Mouse (Mus musculus): ENCODE results near the gene Ptk6.

Ptk6 gene

GRCm38 (mm10) chr2:181159091-181159514 lies 43.5 kb downstream of the Ptk6 start:
- peak; percentile 55 to 68 for DNase-seq

DNA sequence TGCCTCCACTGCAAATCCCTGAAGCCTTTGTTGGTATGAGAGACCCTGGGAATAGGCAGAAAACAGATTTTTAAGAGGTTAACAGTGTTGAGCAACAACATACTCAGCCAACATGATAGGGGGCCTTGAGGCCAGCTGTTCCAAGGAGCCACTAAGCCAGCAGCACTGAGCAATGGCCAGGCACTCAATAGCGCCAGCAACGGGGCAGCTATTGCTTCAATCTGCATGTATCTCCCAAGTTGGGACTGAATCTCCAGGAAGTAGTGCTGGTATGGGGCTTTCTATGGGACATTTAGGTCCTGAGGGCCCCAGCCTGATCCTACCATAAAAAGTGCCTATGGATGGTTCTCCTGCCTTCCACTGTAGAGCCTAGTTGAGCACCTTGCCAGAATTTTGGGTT lies 44.1 kb downstream of the Ptk6 start:
- DNase-seq: peak in 1 of 2 experiments; percentile 17

GRCm38 (mm10) chr2:181157716-181158302 lies 44.8 kb downstream of the Ptk6 start:
- peak; percentile 15 to 16 for DNase-seq

DNA sequence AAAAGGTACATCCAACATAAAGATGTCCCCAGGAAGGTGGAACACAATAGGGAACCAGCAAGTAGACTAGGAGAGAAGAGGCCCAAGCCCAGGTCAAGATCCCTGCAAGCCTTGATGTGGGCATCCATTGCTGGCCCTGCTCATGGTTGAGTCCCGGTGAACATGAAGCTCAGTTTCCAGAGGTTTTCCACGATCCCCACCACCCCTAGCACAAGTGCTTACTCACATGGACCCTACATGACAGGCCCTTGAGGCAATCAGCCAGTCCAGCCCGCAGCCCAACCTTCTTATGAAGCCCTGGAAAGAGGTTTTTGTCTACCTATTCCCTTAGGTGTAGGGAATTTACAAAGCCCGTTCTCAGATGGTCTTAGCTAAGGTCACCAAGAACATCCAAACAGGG lies 45.4 kb downstream of the Ptk6 start:
- DNase-seq: peak in 1 of 2 experiments; percentile 24

DNA sequence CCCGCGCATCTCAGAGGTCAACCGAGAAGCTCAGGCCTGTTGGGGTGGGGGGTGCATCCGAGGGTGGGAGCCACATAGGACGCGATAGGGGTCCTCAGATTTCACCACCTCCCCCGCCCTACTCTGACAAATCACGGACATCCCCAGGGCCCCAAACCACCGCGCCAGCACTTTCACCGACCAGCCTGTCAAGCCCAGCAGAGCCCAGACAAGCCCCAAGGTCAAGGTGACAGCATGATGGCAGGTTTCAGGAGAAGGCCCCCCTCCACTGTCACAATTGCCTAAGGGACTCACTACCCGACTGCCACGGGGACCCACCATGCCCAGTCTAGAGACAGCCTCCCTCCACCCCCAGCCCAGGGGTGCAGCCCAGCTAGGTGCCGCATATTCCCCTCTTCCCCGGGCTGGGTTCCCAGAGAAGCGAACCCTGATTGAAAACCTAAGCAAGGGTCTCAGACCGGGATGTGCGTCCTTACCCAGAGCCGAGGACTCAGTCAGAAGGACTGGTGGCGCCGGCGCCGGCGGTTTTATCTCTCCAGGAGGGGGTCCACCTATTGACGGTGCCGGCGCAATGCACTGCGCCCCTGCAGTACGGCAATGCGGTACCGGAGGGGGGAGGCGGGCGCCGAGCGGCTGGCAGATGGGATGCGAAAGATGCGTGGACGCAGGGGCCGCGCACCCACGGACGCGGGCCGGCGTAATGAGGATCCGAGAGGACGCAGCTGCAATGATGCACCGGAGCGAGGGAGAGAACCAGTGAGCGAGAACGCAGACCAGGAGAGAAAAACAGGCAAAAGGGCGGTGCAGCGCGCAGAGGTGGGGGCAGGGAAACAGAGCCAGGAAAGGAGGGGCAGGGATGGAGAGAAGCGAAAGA lies 46.1 kb downstream of the Ptk6 start, which contains the start of gene Eef1a2:
TSS of gene Eef1a2 (minus strand) at position 767 of the 874 bp plus-strand sequence.
- peak; percentile 88 to 90 for DNase-seq

GRCm38 (mm10) chr2:181155801-181156200 lies 46.8 kb downstream of the Ptk6 start:
- DNase-seq: peak; percentile 78 to 79

GRCm38 (mm10) chr2:181154831-181155415 lies 47.7 kb downstream of the Ptk6 start:
- peak; percentile 26 to 35 for DNase-seq

DNA sequence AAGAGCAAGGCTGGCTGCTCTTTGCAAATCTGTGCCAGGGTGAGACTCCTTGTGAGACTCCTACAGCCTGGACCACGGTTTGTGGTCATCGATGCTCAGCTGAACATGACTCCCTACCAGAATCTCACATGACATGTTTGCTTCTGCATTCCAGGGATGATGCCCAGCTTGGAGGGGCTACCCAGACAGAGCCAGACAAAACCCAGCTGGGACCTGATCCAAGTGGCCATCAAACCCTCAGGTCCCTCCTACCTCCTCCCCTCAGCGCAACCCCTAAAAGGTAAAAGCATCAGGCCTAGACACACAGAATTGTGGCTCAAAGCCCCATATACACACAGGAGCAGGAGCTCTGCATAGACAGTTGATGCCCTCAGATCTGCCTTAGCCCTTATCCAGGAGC lies 48.2 kb downstream of the Ptk6 start:
- DNase-seq: peak; percentile 28 to 34

DNA sequence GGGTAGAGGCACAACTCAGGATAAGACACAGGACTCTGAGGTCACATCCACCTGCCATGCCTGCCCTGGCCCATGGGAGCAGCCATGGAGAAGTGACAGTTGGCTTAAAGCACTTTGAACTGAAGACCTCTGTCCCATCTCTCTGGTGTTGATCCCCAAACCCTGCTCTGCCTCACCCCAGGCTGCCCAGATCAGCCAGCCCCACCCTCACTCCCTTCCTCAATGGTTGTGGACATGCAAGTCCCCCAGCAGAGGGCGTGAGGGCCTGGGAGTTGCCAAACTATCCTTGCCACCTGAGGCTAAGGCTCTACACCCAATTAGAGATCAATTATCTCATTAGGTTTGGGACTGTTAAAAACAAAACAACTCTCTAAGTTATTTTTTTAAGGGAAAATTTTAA lies 48.8 kb downstream of the Ptk6 start:
- peak; percentile 73 to 81 for DNase-seq

DNA sequence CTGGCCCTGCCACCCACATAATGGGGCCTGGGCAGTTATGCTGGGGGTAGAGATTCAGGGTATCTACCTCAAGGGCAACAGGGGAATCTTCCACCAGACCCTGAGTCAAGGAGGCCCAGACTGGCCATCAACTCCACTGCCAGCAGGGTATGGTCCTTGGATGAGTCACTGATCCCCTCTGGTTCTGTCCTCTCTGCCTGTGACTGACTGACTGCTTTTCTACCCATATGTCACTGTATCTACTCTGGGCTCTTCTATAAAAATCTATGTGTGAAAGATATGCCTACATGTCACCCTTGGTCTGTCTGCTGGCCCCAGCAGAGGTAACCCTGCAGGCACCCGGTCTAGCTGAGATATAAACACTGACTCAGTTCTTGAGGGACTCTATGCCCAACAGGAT lies 49.5 kb downstream of the Ptk6 start:
- DNase-seq: no peak

DNA sequence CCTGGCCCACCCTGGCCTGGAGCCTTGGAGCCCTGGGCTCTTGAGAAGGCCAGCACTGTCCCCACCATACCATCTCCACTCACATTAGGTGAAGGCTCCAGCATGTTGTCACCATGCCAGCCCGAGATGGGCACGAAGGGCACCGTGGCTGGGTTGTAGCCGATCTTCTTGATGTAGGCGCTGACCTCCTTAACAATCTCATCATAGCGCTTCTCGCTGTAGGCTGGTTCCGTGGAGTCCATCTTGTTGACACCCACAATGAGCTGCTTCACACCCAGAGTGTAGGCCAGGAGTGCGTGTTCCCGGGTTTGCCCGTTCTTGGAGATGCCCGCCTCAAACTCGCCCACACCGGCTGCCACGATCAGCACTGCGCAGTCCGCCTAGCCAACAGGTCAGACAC lies 49.9 kb downstream of the Ptk6 start:
- DNase-seq: peak in 1 of 2 experiments; percentile 21

DNA sequence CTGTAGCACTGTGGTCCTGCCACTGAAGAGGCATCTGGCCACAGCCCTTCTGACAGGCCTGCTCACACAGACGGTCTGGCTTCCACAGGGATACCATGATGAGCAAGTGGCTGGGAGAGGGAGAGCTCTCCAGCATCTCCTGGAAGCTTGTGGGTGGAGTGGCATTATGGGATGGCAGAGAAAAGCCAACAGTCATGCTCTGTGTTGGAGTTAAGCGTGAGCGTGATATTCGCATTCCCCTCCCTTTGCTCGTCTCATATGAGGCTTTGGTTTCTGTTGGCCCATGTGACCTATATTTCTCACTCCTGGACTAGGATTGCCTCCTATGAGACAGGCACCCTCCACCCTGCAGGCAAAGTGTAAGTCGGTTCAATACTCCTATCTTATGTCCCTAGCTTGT lies 52.3 kb downstream of the Ptk6 start:
- DNase-seq: no peak

DNA sequence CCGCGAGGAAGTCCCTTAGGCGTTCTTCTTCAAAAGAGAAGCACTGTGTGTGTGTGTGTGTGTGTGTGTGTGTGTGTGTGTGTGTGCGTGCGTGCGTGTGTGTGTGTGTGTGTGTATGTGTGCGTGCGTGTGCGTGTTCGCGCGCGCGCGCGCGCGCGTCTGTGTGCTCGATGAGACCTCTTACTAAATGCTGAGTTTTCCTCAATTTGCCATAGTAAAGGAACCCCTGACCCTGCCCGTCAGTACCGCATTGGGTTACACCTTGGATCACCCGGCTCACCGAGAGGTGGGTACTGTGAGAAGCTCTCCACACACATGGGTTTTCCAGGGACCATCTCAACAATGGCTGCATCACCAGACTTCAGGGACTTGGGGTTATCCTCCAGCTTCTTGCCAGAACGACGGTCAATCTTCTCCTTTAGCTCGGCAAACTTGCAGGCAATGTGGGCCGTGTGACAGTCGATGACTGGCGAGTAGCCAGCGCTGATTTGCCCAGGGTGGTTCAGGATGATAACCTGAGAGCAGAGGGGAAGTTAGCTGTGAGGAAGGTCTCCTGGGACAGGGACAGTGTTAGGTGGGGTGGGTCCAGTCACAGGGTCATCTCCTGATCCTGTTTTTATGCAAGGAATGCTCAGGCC lies 54.2 kb downstream of the Ptk6 start:
- DNase-seq: peak in 1 of 2 experiments; percentile 59

GRCm38 (mm10) chr2:181147546-181148317 lies 54.9 kb downstream of the Ptk6 start:
- peak; percentile 77 to 81 for DNase-seq

DNA sequence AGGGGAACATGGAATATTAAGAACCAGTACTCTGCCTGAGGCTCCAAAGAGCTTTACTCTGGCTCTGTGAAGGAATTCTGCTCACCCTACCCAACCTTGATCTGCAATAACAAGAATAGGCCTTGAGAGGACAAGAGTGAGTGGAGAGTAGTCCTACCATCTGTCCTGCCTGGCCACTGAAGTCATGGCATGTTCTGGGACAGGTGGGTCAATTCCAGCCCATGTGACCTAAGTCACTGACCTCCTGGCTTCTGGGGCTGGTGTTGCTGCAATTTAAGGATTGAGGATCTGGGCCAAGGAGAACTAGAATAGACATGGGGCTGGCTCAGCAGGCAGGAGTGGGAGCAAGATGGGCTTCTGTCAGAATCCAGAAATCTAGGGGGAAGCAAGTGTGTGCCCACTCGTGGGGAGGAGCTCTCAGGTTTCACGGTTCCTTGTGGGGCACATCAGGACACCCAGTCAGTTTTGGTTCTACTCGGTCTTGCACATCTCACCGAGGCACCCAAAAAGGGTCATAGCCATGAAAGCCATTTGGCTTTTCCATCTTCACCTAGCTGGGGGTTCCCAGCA lies 55.5 kb downstream of the Ptk6 start:
- no peak for DNase-seq

DNA sequence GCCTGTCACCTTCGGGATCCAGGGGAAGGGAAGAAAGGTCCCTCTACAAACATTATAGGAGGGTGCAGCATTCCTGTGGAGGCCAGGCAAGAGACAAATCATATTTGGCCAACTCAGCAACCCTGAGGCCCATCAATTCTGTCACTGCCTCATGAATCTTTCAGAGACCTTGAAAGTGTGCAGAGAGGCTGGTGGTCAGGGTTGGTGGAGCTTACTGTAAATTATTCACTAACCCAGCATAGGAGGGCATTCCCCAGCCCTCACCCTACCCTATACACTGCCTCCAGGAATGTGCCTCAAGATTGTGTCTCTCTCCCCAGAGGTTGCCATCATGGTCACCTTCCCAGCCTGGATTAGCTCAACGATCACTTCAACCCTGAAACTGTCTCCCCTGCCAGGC lies 57.9 kb downstream of the Ptk6 start:
- no peak for DNase-seq
